Mouse (Mus musculus): Measurements from ENCODE around the gene App. TPM values are rescaled to one million over a fixed set of nuclear protein-coding genes. Genes with fewer than 3 reads are reported as not detected.

Gene App
- polyA plus RNA-seq, 1 experiment from 2014 or later: 360 TPM

GRCm38 (mm10) chr16:85062732-85063131 lies 110.8 kb downstream of the App start:
- Histone ChIP-seq H3K4me2 (ENCODE audit: low read length) (no peak overlapping the region), H3K36me3 (ENCODE audit: insufficient read depth, low read length) (no peaks in the 10 kb centered on the region), H3K4me3 (replicated peaks; ENCODE audit: low read depth, low read length) (no peak overlapping the region), H3K27ac (no peak overlapping the region), H3K9me3 (replicated peaks; ENCODE audit: low read length) (no peaks in the 10 kb centered on the region), H3K9ac (ENCODE audit: low read depth, low read length) (no peak overlapping the region), H3K4me1 (replicated peaks; ENCODE audit: insufficient read depth, low read length) (0 out of 2 replicates have a peak, but pooled peaks cover 2% of the 10 kb centered on the region), H3K27me3 (ENCODE audit: insufficient read depth, low read length) (no peaks in the 10 kb centered on the region)
- peak; percentile 73 for DNase-seq (ENCODE audit: low spot score)
- no peak for TF ChIP-seq CTCF (IDR thresholded peaks at IDR 0.05; ENCODE audit: low read depth)
- ATAC-seq (replicated peaks; ENCODE audit: low FRiP score, low read depth): no peak
- 32% methylated on average over 3 of the region's 3 CpGs for WGBS

- no peak for ATAC-seq (replicated peaks; ENCODE audit: low FRiP score, low read depth)
These were observed 111.8 kb downstream of the App start for GRCm38 (mm10) chr16:85061725-85062124.

GRCm38 (mm10) chr16:85058138-85058537 lies 115.4 kb downstream of the App start:
- no peak overlapping the region for H3K9ac ChIP-seq (ENCODE audit: low read depth, low read length)
- WGBS: 65% methylated on average over 5 of the region's 5 CpGs
- H3K4me3 ChIP-seq (replicated peaks; ENCODE audit: low read depth, low read length): no peak overlapping the region
- peak; percentile 32 for DNase-seq (ENCODE audit: low spot score)
- H3K9me3 ChIP-seq (replicated peaks; ENCODE audit: low read length): no peaks in the 10 kb centered on the region
- no peak overlapping the region for H3K27ac ChIP-seq
- TF ChIP-seq CTCF (IDR thresholded peaks at IDR 0.05; ENCODE audit: low read depth): no peak
- H3K4me2 ChIP-seq (ENCODE audit: low read length): no peak overlapping the region
- H3K36me3 ChIP-seq (ENCODE audit: insufficient read depth, low read length): peaks cover 18% of the 10 kb centered on the region
- H3K27me3 ChIP-seq (ENCODE audit: insufficient read depth, low read length): no peaks in the 10 kb centered on the region
- no peak for ATAC-seq (replicated peaks; ENCODE audit: low FRiP score, low read depth)
- 0 out of 2 replicates have a peak, but pooled peaks cover 2% of the 10 kb centered on the region for H3K4me1 ChIP-seq (replicated peaks; ENCODE audit: insufficient read depth, low read length)

More at GRCm38 (mm10) chr16:85061725-85062124, 111.8 kb downstream of the App start:
- peaks cover 3% of the 10 kb centered on the region; the same call in 1 of the 2 replicates for H3K36me3 ChIP-seq (ENCODE audit: insufficient read depth, low read length)
- no peaks in the 10 kb centered on the region for H3K27me3 ChIP-seq (ENCODE audit: insufficient read depth, low read length)
- H3K27ac ChIP-seq: no peak overlapping the region
- WGBS: 92% methylated on average over 4 of the region's 4 CpGs
- 0 out of 2 replicates have a peak, but pooled peaks cover 2% of the 10 kb centered on the region for H3K4me1 ChIP-seq (replicated peaks; ENCODE audit: insufficient read depth, low read length)
- no peak overlapping the region for H3K4me2 ChIP-seq (ENCODE audit: low read length)
- no peak overlapping the region for H3K9ac ChIP-seq (ENCODE audit: low read depth, low read length)
- TF ChIP-seq CTCF (IDR thresholded peaks at IDR 0.05; ENCODE audit: low read depth): no peak
- DNase-seq (ENCODE audit: low spot score): no peak
- H3K4me3 ChIP-seq (replicated peaks; ENCODE audit: low read depth, low read length): no peak overlapping the region
- no peaks in the 10 kb centered on the region for H3K9me3 ChIP-seq (replicated peaks; ENCODE audit: low read length)

GRCm38 (mm10) chr16:85056212-85056611 lies 117.4 kb downstream of the App start:
- DNase-seq (ENCODE audit: low spot score) (no peak), ATAC-seq (replicated peaks; ENCODE audit: low FRiP score, low read depth) (no peak)
- H3K27me3 ChIP-seq (ENCODE audit: insufficient read depth, low read length): no peaks in the 10 kb centered on the region
- H3K27ac ChIP-seq: no peak overlapping the region
- H3K9me3 ChIP-seq (replicated peaks; ENCODE audit: low read length): no peaks in the 10 kb centered on the region
- no peak for TF ChIP-seq CTCF (IDR thresholded peaks at IDR 0.05; ENCODE audit: low read depth)
- H3K4me2 ChIP-seq (ENCODE audit: low read length): no peak overlapping the region
- H3K36me3 ChIP-seq (ENCODE audit: insufficient read depth, low read length): peaks cover 24% of the 10 kb centered on the region
- H3K4me3 ChIP-seq (replicated peaks; ENCODE audit: low read depth, low read length): no peak overlapping the region
- no peak overlapping the region for H3K9ac ChIP-seq (ENCODE audit: low read depth, low read length)
- H3K4me1 ChIP-seq (replicated peaks; ENCODE audit: insufficient read depth, low read length): 0 out of 2 replicates have a peak, but pooled peaks cover 2% of the 10 kb centered on the region
- 95% methylated on average over 10 of the region's 10 CpGs for WGBS

- no peaks in the 10 kb centered on the region for H3K27me3 ChIP-seq (ENCODE audit: insufficient read depth, low read length)
- WGBS: 92% methylated on average over 7 of the region's 7 CpGs
- no peak overlapping the region for H3K9ac ChIP-seq (ENCODE audit: low read depth, low read length)
- H3K27ac ChIP-seq: no peak overlapping the region
- no peak overlapping the region for H3K4me2 ChIP-seq (ENCODE audit: low read length)
- TF ChIP-seq CTCF (IDR thresholded peaks at IDR 0.05; ENCODE audit: low read depth): no peak
- ATAC-seq (replicated peaks; ENCODE audit: low FRiP score, low read depth): no peak
- no peaks in the 10 kb centered on the region for H3K9me3 ChIP-seq (replicated peaks; ENCODE audit: low read length)
- peaks cover 29% of the 10 kb centered on the region for H3K36me3 ChIP-seq (ENCODE audit: insufficient read depth, low read length)
- no peak for DNase-seq (ENCODE audit: low spot score)
- H3K4me3 ChIP-seq (replicated peaks; ENCODE audit: low read depth, low read length): no peak overlapping the region
- H3K4me1 ChIP-seq (replicated peaks; ENCODE audit: insufficient read depth, low read length): 0 out of 2 replicates have a peak, but pooled peaks cover 2% of the 10 kb centered on the region
These were observed 119.6 kb downstream of the App start for GRCm38 (mm10) chr16:85053996-85054395.

- no peak for TF ChIP-seq CTCF (IDR thresholded peaks at IDR 0.05; ENCODE audit: low read depth)
- H3K4me2 ChIP-seq (ENCODE audit: low read length): no peak overlapping the region
- H3K4me3 ChIP-seq (replicated peaks; ENCODE audit: low read depth, low read length): no peak overlapping the region
- H3K36me3 ChIP-seq (ENCODE audit: insufficient read depth, low read length): peaks cover 14% of the 10 kb centered on the region; the same call in 1 of the 2 replicates
- no peaks in the 10 kb centered on the region for H3K4me1 ChIP-seq (replicated peaks; ENCODE audit: insufficient read depth, low read length)
- 55% methylated on average over 6 of the region's 6 CpGs for WGBS
- H3K9ac ChIP-seq (ENCODE audit: low read depth, low read length): no peak overlapping the region
- H3K27me3 ChIP-seq (ENCODE audit: insufficient read depth, low read length): no peaks in the 10 kb centered on the region
- no peaks in the 10 kb centered on the region for H3K9me3 ChIP-seq (replicated peaks; ENCODE audit: low read length)
- no peak for DNase-seq (ENCODE audit: low spot score)
- no peak for ATAC-seq (replicated peaks; ENCODE audit: low FRiP score, low read depth)
- H3K27ac ChIP-seq: no peak overlapping the region
These were observed 126.3 kb downstream of the App start for GRCm38 (mm10) chr16:85047310-85047709.

Data from kidney, postnatal 0 days (tissue).